Mouse (Mus musculus) forebrain, embryonic 14.5 days (tissue): ENCODE measurements at regions not wholly inside any gene's neighbourhood (a gene's known extent, or its start where the extent isn't known, plus 50 kb on each side); places are given as distances from the start of the nearest gene placed in this dataset.
A peak's percentile ranks its signal among the peaks of the same experiment; 100 is the strongest.

ENCODE experiments used
- ATAC-seq: fragments of 200-750 bp; cut with Nextera tagmentation; 2 replicates; pipeline ENCODE4 v1.8.0; 2017; ENCODE audit warnings: mild to moderate bottlenecking, moderate library complexity
- DNase-seq: peaks from one replicate; pipeline ENCODE4 v3.0.0-alpha.2; 2015; ENCODE audit warnings: low spot score
- H3K27ac ChIP-seq: fragments of 300-500 bp; sonication (generic); 2 replicates; pipeline ENCODE4 v1.5.1; 2014; ENCODE audit warnings: low read depth, mild to moderate bottlenecking, control low read depth, low read length, moderate library complexity
- H3K27me3 ChIP-seq: fragments of 300-500 bp; sonication (generic); replicated peaks from 2 replicates; pipeline ENCODE4 v1.6.1; 2014; ENCODE audit warnings: low read length, control low read depth, mixed read lengths; ENCODE audit not compliant: control insufficient read depth, insufficient read depth
- H3K36me3 ChIP-seq: fragments of 300-500 bp; sonication (generic); 2 replicates; pipeline ENCODE4 v1.6.1; 2014; ENCODE audit warnings: low read length, control low read depth; ENCODE audit not compliant: control insufficient read depth, insufficient read depth
- H3K4me1 ChIP-seq: fragments of 300-500 bp; sonication (generic); 2 replicates; pipeline ENCODE4 v1.6.1; 2014; ENCODE audit warnings: antibody characterized with exemption, low read length, control low read depth; ENCODE audit not compliant: control insufficient read depth, insufficient read depth
- H3K4me2 ChIP-seq: fragments of 300-500 bp; sonication (generic); 2 replicates; pipeline ENCODE4 v1.6.1; 2014; ENCODE audit warnings: mild to moderate bottlenecking, control low read depth, low read length
- H3K4me3 ChIP-seq: fragments of 300-500 bp; sonication (generic); 2 replicates; pipeline ENCODE4 v1.5.1; 2014; ENCODE audit warnings: low read depth, low read length, control low read depth
- H3K9ac ChIP-seq: fragments of 300-500 bp; sonication (generic); 2 replicates; pipeline ENCODE4 v1.6.1; 2014; ENCODE audit warnings: mild to moderate bottlenecking, low read length, control low read depth, moderate library complexity
- H3K9me3 ChIP-seq: fragments of 300-500 bp; sonication (generic); replicated peaks from 2 replicates; pipeline ENCODE4 v1.6.1; 2016; ENCODE audit warnings: low read length, control low read depth, mixed read lengths; ENCODE audit not compliant: control insufficient read depth
- WGBS: fragments of 180-500 bp; shearing (Covaris S2); extraction: QIAGEN DNeasy Blood & Tissue Kit; methylation state at CpG from one replicate; pipeline ENCODE4 v1.1.7; 2014; 5-methylcytosine and 5-hydroxymethylcytosine counted together

GRCm38 (mm10) chr12:26152992-26153391 lies 262.1 kb downstream of the Rnf144a start:
- H3K27ac ChIP-seq: no peak overlapping the region
- no peaks in the 10 kb centered on the region for H3K36me3 ChIP-seq
- peak; percentile 35 for DNase-seq
- no peaks in the 10 kb centered on the region for H3K9me3 ChIP-seq
- ATAC-seq: no peak
- no peaks in the 10 kb centered on the region for H3K27me3 ChIP-seq
- no peak overlapping the region for H3K4me3 ChIP-seq
- WGBS: 29% methylated on average over 8 of the region's 8 CpGs
- H3K9ac ChIP-seq: no peak overlapping the region
- no peaks in the 10 kb centered on the region for H3K4me1 ChIP-seq
- H3K4me2 ChIP-seq: no peak overlapping the region

GRCm38 (mm10) chr12:26146336-26146735 lies 268.7 kb downstream of the Rnf144a start:
- 82% methylated on average over 3 of the region's 3 CpGs for WGBS
- ATAC-seq (no peak), DNase-seq (no peak)
- Histone ChIP-seq H3K9me3 (no peaks in the 10 kb centered on the region), H3K4me1 (peaks cover 4% of the 10 kb centered on the region; the same call in 1 of the 2 replicates), H3K9ac (no peak overlapping the region), H3K36me3 (no peaks in the 10 kb centered on the region), H3K4me3 (no peak overlapping the region), H3K27me3 (no peaks in the 10 kb centered on the region), H3K27ac (no peak overlapping the region), H3K4me2 (no peak overlapping the region)

- ATAC-seq: no peak
- Histone ChIP-seq H3K4me1 (peaks cover 4% of the 10 kb centered on the region; the same call in 1 of the 2 replicates), H3K4me2 (no peak overlapping the region), H3K9ac (no peak overlapping the region), H3K4me3 (no peak overlapping the region), H3K27me3 (no peaks in the 10 kb centered on the region), H3K36me3 (no peaks in the 10 kb centered on the region), H3K9me3 (no peaks in the 10 kb centered on the region), H3K27ac (no peak overlapping the region)
- no peak for DNase-seq
- WGBS: 67% methylated on average over 6 of the region's 6 CpGs
Observed at GRCm38 (mm10) chr12:26145085-26145714, 269.9 kb downstream of the Rnf144a start.

GRCm38 (mm10) chr12:26144616-26145015 lies 270.4 kb downstream of the Rnf144a start:
- no peaks in the 10 kb centered on the region for H3K27me3 ChIP-seq
- ATAC-seq (no peak), DNase-seq (no peak)
- no peaks in the 10 kb centered on the region for H3K36me3 ChIP-seq
- H3K27ac ChIP-seq: no peak overlapping the region
- H3K9me3 ChIP-seq: no peaks in the 10 kb centered on the region
- H3K4me2 ChIP-seq: no peak overlapping the region
- 52% methylated on average over 3 of the region's 3 CpGs for WGBS
- H3K9ac ChIP-seq: no peak overlapping the region
- H3K4me1 ChIP-seq: peaks cover 4% of the 10 kb centered on the region; the same call in 1 of the 2 replicates
- H3K4me3 ChIP-seq: no peak overlapping the region

- peak; percentile 62 for DNase-seq
- no peaks in the 10 kb centered on the region for H3K36me3 ChIP-seq
- no peak overlapping the region for H3K9ac ChIP-seq
- H3K9me3 ChIP-seq: no peaks in the 10 kb centered on the region
- peak; percentile 62; the same call in 1 of the 2 replicates for ATAC-seq
- H3K4me1 ChIP-seq: peaks cover 4% of the 10 kb centered on the region; the same call in 1 of the 2 replicates
- H3K4me2 ChIP-seq: no peak overlapping the region
- H3K27me3 ChIP-seq: no peaks in the 10 kb centered on the region
- no peak overlapping the region for H3K27ac ChIP-seq
- whole genome bisulfite sequencing: 42% methylated on average over 6 of the region's 6 CpGs
- H3K4me3 ChIP-seq: no peak overlapping the region
Observed at GRCm38 (mm10) chr12:26143411-26143810, 271.6 kb downstream of the Rnf144a start.

- Histone ChIP-seq H3K27ac (no peak overlapping the region), H3K9ac (no peak overlapping the region), H3K27me3 (no peaks in the 10 kb centered on the region), H3K4me1 (peaks cover 4% of the 10 kb centered on the region; the same call in 1 of the 2 replicates), H3K9me3 (no peaks in the 10 kb centered on the region), H3K4me3 (no peak overlapping the region), H3K36me3 (no peaks in the 10 kb centered on the region), H3K4me2 (no peak overlapping the region)
- 89% methylated on average over 8 of the region's 8 CpGs for WGBS
- DNase-seq (no peak), ATAC-seq (no peak)
Observed at GRCm38 (mm10) chr12:26130811-26131210, 284.2 kb downstream of the Rnf144a start.

- WGBS: 87% methylated on average over 3 of the region's 3 CpGs
- Histone ChIP-seq H3K27me3 (no peaks in the 10 kb centered on the region), H3K4me1 (peaks cover 5% of the 10 kb centered on the region; the same call in 1 of the 2 replicates), H3K9ac (no peak overlapping the region), H3K27ac (no peak overlapping the region), H3K36me3 (no peaks in the 10 kb centered on the region), H3K9me3 (no peaks in the 10 kb centered on the region), H3K4me2 (no peak overlapping the region), H3K4me3 (no peak overlapping the region)
- ATAC-seq (no peak), DNase-seq (no peak)
Observed at GRCm38 (mm10) chr12:26130011-26130410, 285.0 kb downstream of the Rnf144a start.

GRCm38 (mm10) chr12:26129511-26129910 lies 285.5 kb downstream of the Rnf144a start:
- H3K27ac ChIP-seq: no peak overlapping the region
- no peak overlapping the region for H3K4me2 ChIP-seq
- no peak overlapping the region for H3K9ac ChIP-seq
- H3K4me1 ChIP-seq: peaks cover 5% of the 10 kb centered on the region; the same call in 1 of the 2 replicates
- H3K4me3 ChIP-seq: no peak overlapping the region
- WGBS: 60% methylated on average over 4 of the region's 4 CpGs
- no peak for DNase-seq
- no peak for ATAC-seq
- H3K9me3 ChIP-seq: no peaks in the 10 kb centered on the region
- no peaks in the 10 kb centered on the region for H3K27me3 ChIP-seq
- H3K36me3 ChIP-seq: no peaks in the 10 kb centered on the region

GRCm38 (mm10) chr12:26128851-26129250 lies 286.2 kb downstream of the Rnf144a start:
- Histone ChIP-seq H3K4me3 (no peak overlapping the region), H3K36me3 (no peaks in the 10 kb centered on the region), H3K9ac (no peak overlapping the region), H3K9me3 (no peaks in the 10 kb centered on the region), H3K27ac (no peak overlapping the region), H3K4me2 (no peak overlapping the region), H3K27me3 (no peaks in the 10 kb centered on the region), H3K4me1 (peaks cover 5% of the 10 kb centered on the region; the same call in 1 of the 2 replicates)
- ATAC-seq (no peak), DNase-seq (no peak)
